Mouse (Mus musculus) intestine, postnatal 0 days (tissue): ENCODE measurements around the gene 1700125H20Rik. TPM values are rescaled to one million over a fixed set of nuclear protein-coding genes. Genes with fewer than 3 reads are reported as not detected.
"Not testable (repeated sequence)": the region's sequence is repeated elsewhere in the genome, so short reads cannot be mapped to it uniquely, and the experiment has no call there.

ENCODE experiments used
- ATAC-seq: fragments of 200-750 bp; cut with Nextera tagmentation; 2 replicates; pipeline ENCODE4 v1.8.0; 2017; ENCODE audit warnings: mild to moderate bottlenecking, moderate TSS enrichment, moderate library complexity
- H3K27ac ChIP-seq: fragments of 300-500 bp; sonication (generic); 2 replicates; pipeline ENCODE4 v1.5.1; 2014; ENCODE audit warnings: mild to moderate bottlenecking, low read depth, low read length, moderate library complexity
- H3K27me3 ChIP-seq: fragments of 300-500 bp; sonication (generic); replicated peaks from 2 replicates; pipeline ENCODE4 v1.6.1; 2014; ENCODE audit warnings: low read length, mixed read lengths; ENCODE audit not compliant: control insufficient read depth, insufficient read depth
- H3K36me3 ChIP-seq: fragments of 300-500 bp; sonication (generic); 2 replicates; pipeline ENCODE4 v1.6.1; 2014; ENCODE audit warnings: mild to moderate bottlenecking, moderate library complexity; ENCODE audit not compliant: control insufficient read depth, insufficient read depth
- H3K4me1 ChIP-seq: fragments of 300-500 bp; sonication (generic); replicated peaks from 2 replicates; pipeline ENCODE4 v1.6.1; 2014; ENCODE audit warnings: antibody characterized with exemption, low read length, mixed read lengths; ENCODE audit not compliant: control insufficient read depth, insufficient read depth
- H3K4me2 ChIP-seq: fragments of 300-500 bp; sonication (generic); replicated peaks from 2 replicates; pipeline ENCODE4 v1.6.1; 2014; ENCODE audit warnings: low read depth, mild to moderate bottlenecking, moderate library complexity
- H3K4me3 ChIP-seq: fragments of 300-500 bp; sonication (generic); 2 replicates; pipeline ENCODE4 v1.5.1; 2014; ENCODE audit warnings: low read depth, low read length
- H3K9ac ChIP-seq: fragments of 300-500 bp; sonication (generic); 2 replicates; pipeline ENCODE4 v1.6.1; 2014; ENCODE audit warnings: mild to moderate bottlenecking, low read depth, low read length
- H3K9me3 ChIP-seq: fragments of 300-500 bp; sonication (generic); 2 replicates; pipeline ENCODE4 v1.6.1; 2016; ENCODE audit warnings: mixed run types; ENCODE audit not compliant: control insufficient read depth
- CTCF ChIP-seq: sonication (generic); IDR thresholded peaks from 2 replicates; pipeline ENCODE4 v1.5.1; 2016; ENCODE audit warnings: low read depth, mild to moderate bottlenecking, control low read depth, antibody characterized with exemption, moderate library complexity
- WGBS: fragments of 180-500 bp; shearing (Covaris S2); extraction: QIAGEN DNeasy Blood & Tissue Kit; methylation state at CpG from one replicate; pipeline ENCODE4 v1.1.7; 2014; 5-methylcytosine and 5-hydroxymethylcytosine counted together
- polyA plus RNA-seq: library from polyadenylated mRNA; unstranded; fragments of >200 nt; fragmentation: Nextera tagmentation; extraction: Ambion mirVana; gene quantifications from 2 replicates; pipeline ENCODE4 v1.2.1, GENCODE M21; 2015

1700125H20Rik gene
- polyA plus RNA-seq, 1 experiment from 2014 or later, result 0.23 TPM

GRCm38 (mm10) chr11:85138776-85139474 lies 31.3 kb upstream of the 1700125H20Rik start:
- ATAC-seq, result no peak
- peak overlapping the region; percentile 90 for H3K4me3 ChIP-seq
- H3K27me3 ChIP-seq, result no peaks in the 10 kb centered on the region
- peak overlapping the region; percentile 78 for H3K9ac ChIP-seq
- no peaks in the 10 kb centered on the region for H3K36me3 ChIP-seq
- H3K27ac ChIP-seq, result peak overlapping the region; percentile 77
- no peaks in the 10 kb centered on the region for H3K9me3 ChIP-seq
- no peak for TF ChIP-seq CTCF
- peak overlapping the region; percentile 65 for H3K4me2 ChIP-seq
- H3K4me1 ChIP-seq, result no peaks in the 10 kb centered on the region
- WGBS, result 2% methylated on average over 17 of the region's 17 CpGs

- Histone ChIP-seq H3K4me1 (no peaks in the 10 kb centered on the region), H3K9ac (peak within 1 kb of the TSS; percentile 78), H3K4me3 (peak within 1 kb of the TSS; percentile 90), H3K27me3 (no peaks in the 10 kb centered on the region), H3K4me2 (peak within 1 kb of the TSS; percentile 68), H3K27ac (peak within 1 kb of the TSS; percentile 81), H3K9me3 (no peaks in the 10 kb centered on the region), H3K36me3 (no peaks in the 10 kb centered on the region)
- WGBS, result under 1% methylated on average over 78 of the region's 94 CpGs
- peak; percentile 99 for ATAC-seq
- peak; percentile 29 for TF ChIP-seq CTCF
These were observed 30.3 kb upstream of the 1700125H20Rik start, which contains the start of gene Usp32 for GRCm38 (mm10) chr11:85139581-85140540. TSS of gene Usp32 (minus strand) at chr11:85140161.

- Histone ChIP-seq H3K4me3 (no peak overlapping the region), H3K4me2 (no peak overlapping the region), H3K4me1 (no peaks in the 10 kb centered on the region), H3K27me3 (no peaks in the 10 kb centered on the region), H3K9me3 (no peaks in the 10 kb centered on the region), H3K27ac (no peak overlapping the region), H3K9ac (no peak overlapping the region), H3K36me3 (no peaks in the 10 kb centered on the region)
- ATAC-seq, result no peak
- WGBS, result 81% methylated on average over 2 of the region's 2 CpGs
- TF ChIP-seq CTCF, result no peak
These were observed 17.8 kb upstream of the 1700125H20Rik start for GRCm38 (mm10) chr11:85152256-85152930.

GRCm38 (mm10) chr11:85157301-85157700 lies 12.9 kb upstream of the 1700125H20Rik start:
- ATAC-seq, result no peak
- Histone ChIP-seq H3K9ac (no peak overlapping the region), H3K4me2 (no peak overlapping the region), H3K4me3 (no peak overlapping the region), H3K27me3 (no peaks in the 10 kb centered on the region), H3K36me3 (no peaks in the 10 kb centered on the region), H3K27ac (no peak overlapping the region), H3K9me3 (no peaks in the 10 kb centered on the region), H3K4me1 (no peaks in the 10 kb centered on the region)
- 68% methylated on average over 2 of the region's 2 CpGs for WGBS
- no peak for TF ChIP-seq CTCF

- H3K27ac ChIP-seq, H3K36me3 ChIP-seq, H3K27me3 ChIP-seq, H3K4me1 ChIP-seq, H3K9ac ChIP-seq, H3K4me3 ChIP-seq, H3K9me3 ChIP-seq, ATAC-seq, H3K4me2 ChIP-seq: not testable (repeated sequence)
- 88% methylated on average over 1 of the region's 1 CpGs for WGBS
These were observed 7.2 kb upstream of the 1700125H20Rik start for GRCm38 (mm10) chr11:85163014-85163413.

GRCm38 (mm10) chr11:85164371-85164770 lies 5.8 kb upstream of the 1700125H20Rik start:
- ATAC-seq, result no peak
- H3K27me3 ChIP-seq, result no peaks in the 10 kb centered on the region
- H3K27ac ChIP-seq, result no peak overlapping the region
- no peak overlapping the region for H3K4me3 ChIP-seq
- no peaks in the 10 kb centered on the region for H3K4me1 ChIP-seq
- H3K4me2 ChIP-seq, result no peak overlapping the region
- no peaks in the 10 kb centered on the region for H3K36me3 ChIP-seq
- H3K9ac ChIP-seq, result no peak overlapping the region
- no peaks in the 10 kb centered on the region for H3K9me3 ChIP-seq
- no peak for TF ChIP-seq CTCF
